Mouse (Mus musculus) thymus, postnatal 0 days (tissue): Measurements from ENCODE around the gene Rgr. TPM values are rescaled to one million over a fixed set of nuclear protein-coding genes. Genes with fewer than 3 reads are reported as not detected.
"Not testable (repeated sequence)": the region's sequence is repeated elsewhere in the genome, so short reads cannot be mapped to it uniquely, and the experiment has no call there.

Source experiments
- DNase-seq: peaks from one replicate; pipeline ENCODE4 v3.0.0-alpha.2; 2015; ENCODE audit warnings: low spot score
- polyA plus RNA-seq: library from polyadenylated mRNA; unstranded; fragments of >200 nt; fragmentation: Nextera tagmentation; extraction: Ambion mirVana; gene quantifications from 2 replicates; pipeline ENCODE4 v1.2.1, GENCODE M21; 2015

Rgr gene
- polyA plus RNA-seq, 1 experiment from 2014 or later = not detected

- DNase-seq = no peak
Measured at GRCm38 (mm10) chr14:37002852-37003251, 45.9 kb downstream of the Rgr start.

DNA sequence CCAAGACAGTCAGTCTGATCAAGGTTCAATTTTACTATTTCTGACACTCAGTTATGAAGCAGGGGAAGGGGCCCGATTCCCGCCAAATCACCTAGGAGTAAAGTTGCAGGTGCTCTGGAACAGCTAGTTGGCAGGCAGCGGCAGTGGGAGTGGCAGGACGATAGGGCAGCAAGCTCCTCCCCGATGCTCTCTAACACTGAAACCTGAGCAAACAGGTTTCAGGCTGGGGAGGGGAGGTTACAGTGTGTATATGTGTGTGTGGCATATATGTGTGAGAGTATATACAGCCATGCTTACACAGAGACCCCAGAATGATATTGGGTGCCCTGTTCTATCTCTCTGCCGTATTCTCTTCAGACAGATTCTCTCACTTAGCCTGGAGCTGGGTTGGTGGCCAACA, 48.0 kb downstream of the Rgr start:
- not testable (repeated sequence) for DNase-seq

DNA sequence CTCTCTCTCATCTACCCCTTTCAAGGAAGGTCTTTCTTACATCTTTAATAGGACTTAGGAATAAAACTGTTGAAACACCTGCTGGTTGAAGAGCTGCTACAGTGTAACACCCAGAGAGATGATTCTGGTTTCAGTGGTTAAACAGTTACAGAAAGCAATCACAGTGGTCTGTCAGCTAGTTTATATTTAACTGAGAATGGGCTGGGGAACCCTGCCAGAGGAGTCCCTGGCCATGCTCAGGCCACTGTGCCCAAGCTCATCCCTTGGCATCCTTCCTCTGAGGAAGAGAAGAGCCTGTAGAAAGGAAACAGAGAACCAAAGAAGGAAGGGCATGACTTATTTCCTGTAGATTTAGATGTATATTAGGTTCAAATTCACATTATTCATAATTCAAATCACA, 59.0 kb downstream of the Rgr start:
- DNase-seq = no peak

GRCm38 (mm10) chr14:36985693-36986092, 63.1 kb downstream of the Rgr start:
- DNase-seq = no peak

Other genes with a start within 250 kb of the Rgr start
- gene Ccser2, start 80.2 kb downstream of the Rgr start, polyA plus RNA-seq = 29.1 and 31.0 TPM in 2 replicates
- gene Lrit1, start 5.9 kb upstream of the Rgr start, polyA plus RNA-seq = 0.04 TPM in 1 of 2 replicates, not detected in the other
- not detected in 2 replicates for gene Lrit2, start 19.0 kb upstream of the Rgr start, polyA plus RNA-seq
- gene Cdhr1, start 49.4 kb upstream of the Rgr start, polyA plus RNA-seq = 0.81 and 1.2 TPM in 2 replicates
- 4.7 and 5.6 TPM in 2 replicates for gene 2610528A11Rik, start 65.1 kb upstream of the Rgr start, polyA plus RNA-seq
- gene Ghitm, start 86.3 kb upstream of the Rgr start, polyA plus RNA-seq = 217 and 219 TPM in 2 replicates